Mouse (Mus musculus) B cell, adult 62 days (primary cell): ENCODE measurements around the gene Gtf3c3. TPM values are rescaled to one million over a fixed set of nuclear protein-coding genes. Genes with fewer than 3 reads are reported as not detected.

Source experiments
- total RNA-seq: library from RNA; stranded (reverse); gene quantifications from 4 replicates; pipeline ENCODE4 v1.2.4, GENCODE M21; 2023

Gtf3c3 gene
- 18.0 to 22.2 TPM (median 20.5 TPM) in 4 replicates for total RNA-seq

GRCm38 (mm10) chr1:54438340-54439079 is at the start of gene Gtf3c3:
TSS of gene Gtf3c3 (minus strand) at chr1:54438971.

Other genes starting within 250 kb of the Gtf3c3 start
- gene Hecw2, start 243.8 kb downstream of the Gtf3c3 start, total RNA-seq = 0.06 to 1.3 TPM (median 0.12 TPM) in 3 of 4 replicates, not detected in the other
- gene Ccdc150, start 188.3 kb downstream of the Gtf3c3 start, total RNA-seq = 0.18 to 0.51 TPM (median 0.20 TPM) in 3 of 4 replicates, not detected in the other
- gene Pgap1, start 118.7 kb upstream of the Gtf3c3 start, total RNA-seq = 126 to 141 TPM (median 132 TPM) in 4 replicates